Mouse (Mus musculus) G1E (cell line): Measurements from ENCODE around the gene Sept14. TPM values are rescaled to one million over a fixed set of nuclear protein-coding genes. Genes with fewer than 3 reads are reported as not detected.
A peak's percentile ranks its signal among the peaks of the same experiment; 100 is the strongest.
"Not testable (repeated sequence)": the region's sequence is repeated elsewhere in the genome, so short reads cannot be mapped to it uniquely, and the experiment has no call there.

Experiments used
- ATAC-seq: 2 replicates; pipeline ENCODE4 v1.8.0; 2016; ENCODE audit warnings: mild to moderate bottlenecking; ENCODE audit not compliant: insufficient number of reproducible peaks, poor library complexity, low FRiP score, severe bottlenecking; ENCODE audit errors: extremely low read depth
- DNase-seq: peaks from one replicate; pipeline ENCODE4 v3.0.0; 2012; ENCODE audit warnings: low spot score
- H3K27me3 ChIP-seq: 2 replicates; pipeline ENCODE4 v1.6.1; 2012; ENCODE audit warnings: mild to moderate bottlenecking, low read length, inconsistent platforms; ENCODE audit not compliant: insufficient read depth
- H3K36me3 ChIP-seq: replicated peaks from 2 replicates; pipeline ENCODE3; 2012; ENCODE audit warnings: mild to moderate bottlenecking, inconsistent platforms
- H3K4me1 ChIP-seq: 2 replicates; pipeline ENCODE4 v1.6.1; 2012; ENCODE audit warnings: low read depth, low read length, inconsistent platforms, mixed read lengths; ENCODE audit not compliant: insufficient read depth
- H3K4me3 ChIP-seq: 2 replicates; pipeline ENCODE4 v1.5.1; 2012; ENCODE audit warnings: low read depth, mild to moderate bottlenecking, inconsistent platforms, low read length, moderate library complexity, mixed read lengths
- H3K9me3 ChIP-seq: replicated peaks from 2 replicates; pipeline ENCODE4 v1.6.1; 2012; ENCODE audit warnings: inconsistent platforms
- CTCF ChIP-seq: IDR thresholded peaks from 2 replicates; pipeline ENCODE4 v1.5.1; 2012; ENCODE audit warnings: low read depth, low read length, inconsistent platforms, mixed read lengths
- GATA1 ChIP-seq: IDR thresholded peaks from 2 replicates; pipeline ENCODE4 v1.6.1; 2012; ENCODE audit warnings: borderline replicate concordance, low read length, inconsistent platforms, mixed read lengths
- GATA2 ChIP-seq: IDR thresholded peaks from 2 replicates; pipeline ENCODE4 v1.6.1; 2012; ENCODE audit warnings: low read depth, low read length, inconsistent platforms, borderline replicate concordance
- POLR2AphosphoS5 ChIP-seq: IDR thresholded peaks from 2 replicates; pipeline ENCODE4 v1.6.1; 2012; ENCODE audit warnings: low read depth, low read length, inconsistent platforms; ENCODE audit not compliant: insufficient replicate concordance
- TAL1 ChIP-seq: conservative IDR thresholded peaks from 2 replicates; pipeline ENCODE4 v1.6.1; 2012; ENCODE audit warnings: low read depth, low read length, inconsistent platforms, mixed read lengths
- polyA plus RNA-seq: library from polyadenylated mRNA; stranded (reverse); fragments of >175 nt; gene quantifications from 2 replicates; pipeline ENCODE4 v1.2.3, GENCODE M21; 2012
- total RNA-seq, 2 experiments: library from RNA; stranded (forward) in 1 of 2; stranded (reverse) in 1 of 2; fragments of 200-1000 nt in 1 of 2; fragments of >200 nt in 1 of 2; fragmentation: Nextera tagmentation in 1 of 2; gene quantifications; 2 replicates each; pipeline ENCODE4 v1.2.3; 2014 to 2017

Sept14 gene
- total and polyA plus RNA-seq, 3 experiments, result not detected

DNA sequence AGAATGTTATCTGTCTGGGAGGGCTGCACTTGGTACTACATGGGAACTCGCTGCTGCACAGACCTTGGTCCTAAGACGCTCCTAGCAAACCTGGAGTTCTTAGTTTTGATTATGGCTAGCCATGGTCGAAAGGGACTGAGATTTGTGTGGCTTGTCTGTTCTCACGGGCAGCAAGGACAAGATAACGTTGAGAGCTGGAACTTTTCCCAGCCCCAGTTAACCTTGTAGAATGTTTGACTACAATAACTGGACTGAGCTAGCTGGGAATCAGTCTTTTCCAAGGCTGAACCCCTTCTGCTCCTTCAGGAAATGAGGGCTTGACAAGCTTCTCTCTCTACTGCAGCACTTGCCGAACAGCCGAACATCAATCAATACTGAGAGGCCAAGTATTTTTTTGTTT is 20.7 kb downstream of the Sept14 start:
- peaks cover 2% of the 10 kb centered on the region; the same call in 1 of the 2 replicates for H3K27me3 ChIP-seq

GRCm38 (mm10) chr5:129685141-129685540 is 23.2 kb downstream of the Sept14 start:
- not testable (repeated sequence) for ATAC-seq, H3K9me3 ChIP-seq, H3K4me1 ChIP-seq, H3K36me3 ChIP-seq, H3K4me3 ChIP-seq, DNase-seq, H3K27me3 ChIP-seq

More for the DNA sequence above, 20.7 kb downstream of the Sept14 start:
- ATAC-seq (no peak), DNase-seq (no peak)
- no peak for TF ChIP-seq CTCF
- TF ChIP-seq POLR2AphosphoS5, result no peak
- TF ChIP-seq GATA1, result no peak
- TF ChIP-seq GATA2, result no peak
- TF ChIP-seq TAL1, result no peak
- H3K36me3 ChIP-seq, result no peaks in the 10 kb centered on the region
- H3K4me3 ChIP-seq, result no peak overlapping the region
- H3K4me1 ChIP-seq, result no peaks in the 10 kb centered on the region
- H3K9me3 ChIP-seq, result no peaks in the 10 kb centered on the region

DNA sequence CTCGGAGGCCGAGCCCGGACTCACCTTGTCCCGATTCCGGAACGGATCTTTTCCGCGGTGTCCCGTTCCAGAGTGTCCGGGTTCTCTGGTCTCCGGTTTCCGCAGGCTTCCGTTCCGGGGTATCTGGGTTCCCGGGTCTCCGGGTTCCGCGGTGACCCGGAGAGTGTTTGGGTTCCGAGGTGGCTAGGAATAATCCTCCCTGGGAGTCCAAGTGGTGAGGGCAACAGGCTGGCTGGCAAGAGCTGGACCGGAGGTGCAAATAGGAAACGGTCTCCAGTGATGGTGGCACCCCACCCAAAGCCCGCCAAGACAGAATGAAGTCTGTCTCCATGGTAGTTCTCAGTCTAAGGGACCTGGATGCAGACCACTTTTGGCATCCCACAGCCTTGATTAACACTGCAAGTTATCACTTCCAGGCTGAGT is 38.3 kb downstream of the Sept14 start, which contains the start of gene Zfp11:
Gene Zfp11, minus strand, starts transcription at position 64 of the 423 bp plus-strand sequence.
- ATAC-seq (peak; percentile 28; the same call in 1 of the 2 replicates), DNase-seq (peak; percentile 25)
- Histone ChIP-seq H3K27me3 (peaks cover 9% of the 10 kb centered on the region; the same call in 1 of the 2 replicates), H3K9me3 (no peaks in the 10 kb centered on the region), H3K4me3 (peak within 1 kb of the TSS; percentile 77), H3K4me1 (no peaks in the 10 kb centered on the region; the same call in 1 of the 2 replicates), H3K36me3 (no peaks in the 10 kb centered on the region)
- TF ChIP-seq CTCF, result no peak
- no peak for TF ChIP-seq TAL1
- no peak for TF ChIP-seq GATA2
- TF ChIP-seq GATA1, result no peak
- no peak for TF ChIP-seq POLR2AphosphoS5

DNA sequence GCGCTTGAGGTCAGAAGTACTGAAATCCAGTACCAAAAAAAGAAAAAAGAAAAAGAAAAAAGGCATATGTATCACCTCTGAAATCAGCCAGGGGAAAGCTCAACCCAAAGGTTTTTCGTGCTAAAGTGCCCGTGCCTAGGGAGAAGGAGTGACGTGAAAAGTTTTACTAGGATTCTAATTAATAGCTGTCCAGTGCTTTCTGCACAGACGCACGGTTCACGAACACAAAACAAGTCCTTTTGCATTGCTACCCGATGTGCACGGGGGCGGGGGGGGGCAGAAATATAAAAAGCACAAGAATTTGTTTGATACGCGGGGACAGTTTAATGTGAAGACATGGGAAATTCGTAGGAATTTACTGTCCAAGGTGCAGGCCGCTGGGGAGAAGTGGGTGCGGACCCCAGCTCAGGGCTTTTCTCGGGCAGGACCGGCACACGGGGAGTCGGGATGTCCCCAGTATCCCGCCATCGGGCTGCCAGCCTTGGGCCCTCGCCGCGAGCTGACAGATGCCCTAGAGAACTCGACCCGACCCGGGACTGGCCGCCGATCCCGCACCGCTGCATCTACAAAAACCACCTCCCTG is 38.8 kb downstream of the Sept14 start:
- H3K36me3 ChIP-seq, result no peaks in the 10 kb centered on the region
- ATAC-seq, result no peak; the same call in 1 of the 2 replicates
- H3K27me3 ChIP-seq, result peaks cover 9% of the 10 kb centered on the region; the same call in 1 of the 2 replicates
- peak overlapping the region; percentile 77 for H3K4me3 ChIP-seq
- H3K4me1 ChIP-seq, result no peaks in the 10 kb centered on the region; the same call in 1 of the 2 replicates
- no peak for TF ChIP-seq GATA1
- no peak for TF ChIP-seq POLR2AphosphoS5
- TF ChIP-seq TAL1, result no peak
- no peak for TF ChIP-seq CTCF
- TF ChIP-seq GATA2, result no peak
- H3K9me3 ChIP-seq, result no peaks in the 10 kb centered on the region
- DNase-seq, result peak; percentile 3

- Histone ChIP-seq H3K4me3 (no peak overlapping the region), H3K27me3 (peaks cover 5% of the 10 kb centered on the region; the same call in 1 of the 2 replicates), H3K9me3 (no peaks in the 10 kb centered on the region), H3K36me3 (no peaks in the 10 kb centered on the region), H3K4me1 (no peaks in the 10 kb centered on the region; the same call in 1 of the 2 replicates)
- ATAC-seq, result no peak
- DNase-seq, result no peak
- TF ChIP-seq GATA2 (no peak), POLR2AphosphoS5 (no peak), GATA1 (no peak), TAL1 (no peak), CTCF (no peak)
These were observed 40.5 kb downstream of the Sept14 start for GRCm38 (mm10) chr5:129667851-129668250.

GRCm38 (mm10) chr5:129666271-129666909 is 41.9 kb downstream of the Sept14 start:
- Histone ChIP-seq H3K9me3 (no peaks in the 10 kb centered on the region), H3K36me3 (no peaks in the 10 kb centered on the region), H3K4me3 (no peak overlapping the region), H3K4me1 (no peaks in the 10 kb centered on the region; the same call in 1 of the 2 replicates), H3K27me3 (peaks cover 5% of the 10 kb centered on the region; the same call in 1 of the 2 replicates)
- TF ChIP-seq TAL1, result no peak
- no peak for TF ChIP-seq GATA1
- TF ChIP-seq CTCF, result no peak
- no peak for TF ChIP-seq GATA2
- no peak for TF ChIP-seq POLR2AphosphoS5
- DNase-seq, result no peak
- no peak for ATAC-seq
